Mouse (Mus musculus) liver, embryonic 15.5 days (tissue): ENCODE data around the gene Tmem38b. TPM values are rescaled to one million over a fixed set of nuclear protein-coding genes. Genes with fewer than 3 reads are reported as not detected.

ENCODE experiments used
- ATAC-seq: fragments of 200-750 bp; cut with Nextera tagmentation; 2 replicates; pipeline ENCODE4 v1.8.0; 2017; ENCODE audit warnings: moderate number of reproducible peaks, mild to moderate bottlenecking, moderate library complexity; ENCODE audit not compliant: insufficient read depth
- H3K27ac ChIP-seq: fragments of 300-500 bp; sonication (generic); replicated peaks from 2 replicates; pipeline ENCODE4 v1.5.1; 2015; ENCODE audit warnings: mild to moderate bottlenecking, inconsistent platforms
- H3K27me3 ChIP-seq: fragments of 300-500 bp; sonication (generic); 2 replicates; pipeline ENCODE4 v1.6.1; 2015; ENCODE audit warnings: mild to moderate bottlenecking, inconsistent platforms
- H3K36me3 ChIP-seq: fragments of 300-500 bp; sonication (generic); replicated peaks from 2 replicates; pipeline ENCODE4 v1.6.1; 2015; ENCODE audit warnings: moderate library complexity, mild to moderate bottlenecking, inconsistent platforms
- H3K4me1 ChIP-seq: fragments of 300-500 bp; sonication (generic); replicated peaks from 2 replicates; pipeline ENCODE4 v1.6.1; 2015; ENCODE audit warnings: inconsistent platforms
- H3K4me2 ChIP-seq: fragments of 300-500 bp; sonication (generic); 2 replicates; pipeline ENCODE4 v1.6.1; 2015; ENCODE audit warnings: moderate library complexity, mild to moderate bottlenecking, inconsistent platforms
- H3K4me3 ChIP-seq: fragments of 300-500 bp; sonication (generic); replicated peaks from 2 replicates; pipeline ENCODE4 v1.5.1; 2015; ENCODE audit warnings: mild to moderate bottlenecking, inconsistent platforms
- H3K9ac ChIP-seq: fragments of 300-500 bp; sonication (generic); 2 replicates; pipeline ENCODE4 v1.6.1; 2015; ENCODE audit warnings: moderate library complexity, mild to moderate bottlenecking, inconsistent platforms
- H3K9me3 ChIP-seq: fragments of 300-500 bp; sonication (generic); replicated peaks from 2 replicates; pipeline ENCODE4 v1.6.1; 2016; ENCODE audit warnings: inconsistent platforms
- WGBS: fragments of 180-500 bp; shearing (Covaris S2); methylation state at CpG from one replicate; pipeline ENCODE4 v1.1.7; 2015; ENCODE audit warnings: mixed read lengths; ENCODE audit not compliant: insufficient replicate concordance; 5-methylcytosine and 5-hydroxymethylcytosine counted together
- polyA plus RNA-seq: library from polyadenylated mRNA; unstranded; fragments of >200 nt; fragmentation: Nextera tagmentation; extraction: Ambion mirVana; gene quantifications from 2 replicates; pipeline ENCODE4 v1.2.1, GENCODE M21; 2015

Gene Tmem38b
- 5.2 and 5.5 TPM in 2 replicates for polyA plus RNA-seq

DNA sequence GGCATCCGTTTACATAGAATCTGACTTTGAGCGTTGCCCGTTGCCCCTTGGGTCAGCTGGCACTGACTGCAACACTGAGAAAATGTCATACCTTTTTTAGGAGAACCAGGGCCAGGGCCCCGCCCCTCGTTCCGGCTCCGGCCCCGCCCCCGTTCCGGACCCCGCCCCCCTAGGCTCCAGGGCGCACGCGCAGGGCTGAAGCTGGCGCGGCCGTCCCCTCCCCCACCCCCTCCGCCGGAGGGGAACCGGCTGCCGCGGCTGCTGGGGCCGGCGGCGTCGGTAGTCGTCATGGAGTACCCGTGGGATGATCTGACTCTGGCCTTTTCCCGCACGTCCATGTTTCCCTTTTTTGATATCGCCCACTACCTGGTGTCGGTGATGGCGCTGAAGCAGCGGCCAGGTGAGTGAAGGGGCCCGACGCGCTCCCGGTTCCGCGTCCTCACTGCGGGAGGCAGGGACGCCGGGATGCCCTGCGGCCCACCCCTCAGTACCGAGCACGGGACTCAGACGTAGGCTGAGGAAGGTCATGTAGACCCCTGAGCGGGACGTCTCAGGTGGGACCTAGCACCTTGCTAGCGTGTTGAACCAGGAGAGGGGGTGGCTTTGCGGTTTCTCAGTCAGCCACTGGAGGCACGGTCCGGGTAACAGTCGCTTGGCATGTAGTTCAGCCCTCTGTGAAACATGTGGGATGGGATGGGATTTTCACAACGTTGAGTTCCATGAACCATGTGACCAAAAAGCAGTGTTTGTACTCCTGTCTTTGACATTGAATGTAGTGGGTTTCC lies at the start of gene Tmem38b:
Tmem38b (plus strand) TSS at position 225 of the 785 bp plus-strand sequence.
- Histone ChIP-seq H3K4me2 (peak within 1 kb of the TSS; percentile 90), H3K4me3 (peak within 1 kb of the TSS; percentile 72), H3K27me3 (no peaks in the 10 kb centered on the region), H3K9me3 (no peaks in the 10 kb centered on the region), H3K27ac (peak within 1 kb of the TSS; percentile 56), H3K36me3 (no peaks in the 10 kb centered on the region), H3K9ac (peak within 1 kb of the TSS; percentile 70), H3K4me1 (peaks cover 16% of the 10 kb centered on the region; the same call in 1 of the 2 replicates)
- ATAC-seq, result peak; percentile 81
- WGBS, result under 1% methylated on average over 55 of the region's 55 CpGs

DNA sequence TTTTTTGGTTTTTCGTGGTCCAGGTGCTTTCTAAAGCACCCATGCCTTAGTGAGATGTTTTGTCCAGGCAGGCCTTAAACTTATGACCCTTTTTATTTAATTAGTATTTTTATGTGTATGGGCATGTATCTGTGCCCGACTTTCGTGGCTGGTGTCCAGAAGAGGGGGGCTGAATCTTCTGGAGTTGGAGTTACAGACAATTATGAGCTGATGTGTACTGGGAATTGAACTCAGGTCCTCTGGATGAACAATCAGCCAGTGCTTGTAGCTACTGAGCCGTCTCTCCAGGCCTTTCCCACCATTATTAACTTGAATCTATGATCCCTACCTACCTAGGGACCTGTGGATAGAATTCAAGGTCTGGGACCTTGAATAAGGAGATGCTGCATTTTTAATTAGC lies 44.4 kb upstream of the Tmem38b start:
- Histone ChIP-seq H3K27me3 (peaks cover 36% of the 10 kb centered on the region), H3K27ac (no peak overlapping the region), H3K9ac (no peak overlapping the region), H3K36me3 (no peaks in the 10 kb centered on the region), H3K4me2 (no peak overlapping the region), H3K4me3 (no peak overlapping the region), H3K9me3 (no peaks in the 10 kb centered on the region), H3K4me1 (no peaks in the 10 kb centered on the region; the same call in 1 of the 2 replicates)
- 49% methylated on average over 4 of the region's 4 CpGs for whole genome bisulfite sequencing
- ATAC-seq, result no peak

DNA sequence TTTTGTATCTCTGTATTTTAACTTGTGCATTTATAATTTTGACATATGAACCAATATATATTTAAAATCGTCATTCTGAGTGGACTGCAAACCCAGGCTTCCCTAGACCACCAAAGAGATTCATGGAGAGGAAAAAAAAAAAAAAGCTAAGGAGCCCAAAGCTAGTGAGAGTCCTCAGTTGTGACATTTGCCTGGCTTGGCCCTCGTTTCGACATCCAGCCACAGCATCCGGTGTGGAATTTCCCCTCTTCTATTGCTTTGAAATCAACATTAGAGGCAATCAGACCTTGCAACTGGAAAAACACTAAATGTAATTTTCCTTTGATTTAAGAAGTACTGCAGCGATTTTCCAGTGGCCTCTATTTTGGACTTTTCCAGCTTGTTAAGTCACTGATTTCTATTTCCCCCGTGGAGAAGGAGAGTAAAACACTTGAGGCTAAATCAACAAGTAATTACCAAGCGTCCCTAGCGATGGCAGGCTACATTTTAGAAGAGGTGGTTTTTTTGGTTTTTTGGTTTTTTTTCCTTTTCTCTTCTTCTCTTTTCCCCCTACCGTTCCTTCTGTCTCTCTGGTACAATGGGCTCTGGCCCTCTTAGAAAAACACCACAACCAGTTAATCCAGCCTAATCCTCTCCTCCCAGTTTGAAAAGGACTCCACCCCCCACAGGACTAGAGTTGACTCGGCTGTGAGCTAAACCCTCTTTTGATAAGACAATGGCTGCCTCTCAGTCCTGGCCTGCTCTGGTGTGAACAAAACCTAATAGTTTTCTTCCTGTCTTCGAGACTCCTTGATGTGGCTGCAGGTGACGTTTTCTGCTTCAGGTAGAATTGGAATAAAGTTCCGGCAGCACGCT lies 43.4 kb upstream of the Tmem38b start:
- H3K4me3 ChIP-seq, result no peak overlapping the region
- H3K9ac ChIP-seq, result no peak overlapping the region
- no peaks in the 10 kb centered on the region for H3K9me3 ChIP-seq
- 26% methylated on average over 14 of the region's 14 CpGs for WGBS
- no peaks in the 10 kb centered on the region; the same call in 1 of the 2 replicates for H3K4me1 ChIP-seq
- H3K36me3 ChIP-seq, result no peaks in the 10 kb centered on the region
- no peak overlapping the region for H3K27ac ChIP-seq
- H3K4me2 ChIP-seq, result no peak overlapping the region
- ATAC-seq, result no peak
- H3K27me3 ChIP-seq, result peaks cover 26% of the 10 kb centered on the region

DNA sequence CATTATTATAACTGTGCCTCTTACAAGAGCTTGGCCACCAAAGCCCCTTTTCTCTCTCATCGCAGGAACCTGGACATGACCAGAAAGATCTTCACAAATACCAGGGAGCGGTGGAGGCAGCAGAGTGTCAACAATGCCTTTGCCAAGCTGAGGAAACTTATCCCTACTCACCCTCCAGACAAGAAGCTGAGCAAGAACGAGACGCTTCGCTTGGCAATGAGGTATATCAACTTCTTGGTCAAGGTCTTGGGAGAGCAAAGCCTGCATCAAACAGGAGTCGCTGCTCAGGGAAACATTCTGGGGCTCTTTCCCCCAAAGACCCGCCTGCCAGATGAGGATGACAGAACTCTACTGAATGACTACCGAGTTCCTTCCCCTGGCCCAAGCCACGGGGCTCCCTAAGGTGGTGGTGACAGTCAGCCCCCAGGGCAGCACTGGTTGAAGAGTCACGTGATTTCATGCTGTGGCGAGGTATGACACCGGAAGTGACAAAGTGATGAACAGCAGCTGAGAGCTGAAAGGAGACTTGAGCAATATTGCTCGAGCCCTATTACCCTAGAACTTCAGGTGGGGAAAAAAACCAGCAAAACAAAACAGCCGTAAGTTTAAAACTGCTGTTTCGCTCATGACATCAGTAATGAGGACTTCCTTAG lies 40.0 kb upstream of the Tmem38b start:
- H3K27me3 ChIP-seq, result no peaks in the 10 kb centered on the region
- no peak overlapping the region for H3K9ac ChIP-seq
- H3K4me1 ChIP-seq, result no peaks in the 10 kb centered on the region; the same call in 1 of the 2 replicates
- 53% methylated on average over 15 of the region's 15 CpGs for WGBS
- no peak overlapping the region for H3K27ac ChIP-seq
- no peak overlapping the region for H3K4me3 ChIP-seq
- H3K36me3 ChIP-seq, result no peaks in the 10 kb centered on the region
- no peak overlapping the region for H3K4me2 ChIP-seq
- ATAC-seq, result no peak
- no peaks in the 10 kb centered on the region for H3K9me3 ChIP-seq

DNA sequence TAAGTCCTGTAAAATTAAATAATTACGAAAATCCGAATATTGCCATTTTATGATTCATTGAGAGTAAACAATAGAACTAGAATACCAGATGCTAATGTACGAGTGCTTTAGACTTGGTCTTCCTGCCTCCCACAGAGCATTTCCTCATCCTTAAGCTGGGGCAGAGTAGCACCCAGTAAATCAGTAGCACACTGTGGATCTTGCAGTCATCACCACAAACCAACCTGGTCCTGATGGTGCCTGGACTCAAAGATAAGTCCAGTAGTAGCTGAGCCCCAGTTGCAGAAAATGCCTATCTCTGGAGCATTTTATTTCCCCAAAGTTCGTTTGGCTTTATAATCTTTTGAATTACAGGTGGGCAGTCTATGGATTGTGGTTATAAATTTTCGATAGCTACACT lies 39.0 kb upstream of the Tmem38b start:
- no peak overlapping the region for H3K4me2 ChIP-seq
- no peaks in the 10 kb centered on the region for H3K27me3 ChIP-seq
- no peaks in the 10 kb centered on the region for H3K9me3 ChIP-seq
- 39% methylated on average over 5 of the region's 5 CpGs for WGBS
- H3K9ac ChIP-seq, result no peak overlapping the region
- no peak overlapping the region for H3K27ac ChIP-seq
- no peak overlapping the region for H3K4me3 ChIP-seq
- no peak for ATAC-seq
- no peaks in the 10 kb centered on the region; the same call in 1 of the 2 replicates for H3K4me1 ChIP-seq
- H3K36me3 ChIP-seq, result no peaks in the 10 kb centered on the region

DNA sequence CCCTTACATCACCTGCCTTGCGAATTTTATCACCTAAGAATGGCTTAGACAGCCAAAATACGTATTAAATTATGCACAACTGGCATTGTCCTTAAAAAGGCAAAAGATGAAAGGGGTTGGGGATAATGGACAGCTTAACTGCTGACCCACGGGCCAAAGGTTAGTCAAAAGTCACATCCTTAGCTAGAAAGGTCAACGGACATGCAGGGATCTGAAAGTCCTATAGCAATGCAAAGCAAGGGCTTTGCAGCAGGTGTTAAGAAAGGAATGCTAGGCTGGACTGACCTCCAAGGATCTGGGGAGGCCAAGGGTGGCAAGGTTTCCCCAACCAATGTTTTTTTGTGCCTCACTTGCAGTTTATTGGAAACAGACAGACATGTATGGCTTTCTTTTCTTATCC lies 36.5 kb upstream of the Tmem38b start:
- H3K4me2 ChIP-seq, result no peak overlapping the region
- no peaks in the 10 kb centered on the region for H3K36me3 ChIP-seq
- H3K27ac ChIP-seq, result no peak overlapping the region
- no peak overlapping the region for H3K9ac ChIP-seq
- 32% methylated on average over 4 of the region's 4 CpGs for WGBS
- H3K4me1 ChIP-seq, result no peaks in the 10 kb centered on the region
- no peaks in the 10 kb centered on the region for H3K27me3 ChIP-seq
- H3K9me3 ChIP-seq, result no peaks in the 10 kb centered on the region
- ATAC-seq, result no peak
- no peak overlapping the region for H3K4me3 ChIP-seq

DNA sequence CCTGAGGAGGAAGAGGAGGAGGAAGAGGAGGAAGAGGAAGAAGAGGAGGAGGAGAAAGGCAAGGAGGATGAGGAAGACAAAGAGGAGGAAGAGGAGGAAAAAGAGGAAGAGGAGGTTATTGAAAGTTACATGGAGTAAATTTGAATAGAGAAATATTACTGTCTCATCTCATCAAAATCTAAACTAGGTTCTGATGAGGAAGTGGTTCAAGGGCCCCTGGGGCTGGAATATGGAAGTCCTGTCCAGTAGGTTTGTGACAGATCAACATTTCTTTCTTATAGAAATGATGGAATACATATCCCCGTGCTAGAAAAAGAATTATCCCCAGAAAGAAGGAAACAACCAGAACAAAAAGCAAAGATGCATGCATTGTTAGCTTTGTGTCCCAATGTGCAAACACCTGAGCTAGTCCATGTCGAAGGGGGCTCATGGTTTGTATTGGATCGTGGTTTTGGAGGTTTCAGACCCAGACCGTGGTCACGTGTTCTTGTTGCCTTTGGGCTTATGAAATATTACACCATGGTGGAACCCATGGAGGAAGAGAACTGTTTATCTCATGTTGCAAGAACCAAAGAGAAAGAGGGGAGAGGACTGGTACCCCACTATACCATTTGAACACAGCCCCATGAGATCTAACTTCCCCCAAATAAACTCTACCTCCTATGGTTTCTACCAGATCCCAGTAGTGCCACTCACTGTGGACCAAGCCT lies 31.4 kb upstream of the Tmem38b start:
- WGBS, result 41% methylated on average over 5 of the region's 5 CpGs
- Histone ChIP-seq H3K27ac (no peak overlapping the region), H3K9ac (no peak overlapping the region), H3K9me3 (no peaks in the 10 kb centered on the region), H3K4me3 (no peak overlapping the region), H3K36me3 (no peaks in the 10 kb centered on the region), H3K27me3 (no peaks in the 10 kb centered on the region), H3K4me2 (no peak overlapping the region), H3K4me1 (0 out of 2 replicates have a peak, but pooled peaks cover 6% of the 10 kb centered on the region)
- no peak for ATAC-seq

DNA sequence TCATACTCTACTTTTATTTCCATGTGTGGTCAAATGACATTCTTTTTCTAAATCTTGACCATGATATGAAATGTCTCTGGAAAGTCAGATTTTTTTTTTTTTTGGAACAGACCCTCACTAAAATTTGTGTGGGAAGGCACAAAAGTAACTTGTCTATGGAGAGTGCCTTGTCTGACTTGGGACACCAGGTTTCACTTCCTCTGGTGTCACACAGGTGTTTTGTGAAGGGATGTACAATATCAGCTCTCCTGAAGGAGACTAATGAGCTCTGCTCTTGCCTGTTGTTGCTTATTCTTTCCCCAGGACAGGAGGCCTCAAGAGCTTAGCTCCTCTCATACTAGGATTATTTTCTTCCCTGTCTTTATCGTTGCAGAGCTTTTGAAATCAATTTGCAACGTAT lies 30.8 kb upstream of the Tmem38b start:
- H3K4me3 ChIP-seq, result no peak overlapping the region
- no peak overlapping the region for H3K9ac ChIP-seq
- H3K4me2 ChIP-seq, result no peak overlapping the region
- no peak for ATAC-seq
- 0 out of 2 replicates have a peak, but pooled peaks cover 7% of the 10 kb centered on the region for H3K4me1 ChIP-seq
- no peaks in the 10 kb centered on the region for H3K9me3 ChIP-seq
- no peak overlapping the region for H3K27ac ChIP-seq
- no peaks in the 10 kb centered on the region for H3K36me3 ChIP-seq
- H3K27me3 ChIP-seq, result no peaks in the 10 kb centered on the region
- WGBS, result 54% methylated on average over 2 of the region's 2 CpGs

DNA sequence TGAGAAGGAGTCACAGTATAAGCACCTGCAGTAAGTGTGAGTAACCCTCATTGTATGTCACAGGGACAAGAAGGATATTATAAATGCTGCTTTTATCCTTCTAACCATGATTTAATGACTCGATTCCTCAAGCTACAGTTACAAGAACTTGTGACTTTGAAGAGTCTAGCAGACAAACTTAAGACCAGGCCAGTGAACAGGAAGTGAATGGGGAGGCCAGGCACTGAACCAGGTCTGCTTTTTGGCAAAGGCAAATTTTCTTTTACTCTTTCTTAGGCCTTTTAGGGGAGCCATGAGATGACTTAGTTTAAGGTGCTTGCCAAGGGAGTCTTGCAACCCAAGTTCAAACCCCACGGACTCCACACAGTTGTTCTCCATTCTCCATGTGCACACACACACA lies 30.1 kb upstream of the Tmem38b start:
- no peaks in the 10 kb centered on the region for H3K27me3 ChIP-seq
- no peak overlapping the region for H3K4me3 ChIP-seq
- WGBS, result 63% methylated on average over 2 of the region's 2 CpGs
- no peak overlapping the region for H3K27ac ChIP-seq
- no peak overlapping the region for H3K9ac ChIP-seq
- no peaks in the 10 kb centered on the region for H3K36me3 ChIP-seq
- ATAC-seq, result no peak
- H3K4me1 ChIP-seq, result 0 out of 2 replicates have a peak, but pooled peaks cover 7% of the 10 kb centered on the region
- H3K9me3 ChIP-seq, result no peaks in the 10 kb centered on the region
- H3K4me2 ChIP-seq, result no peak overlapping the region

DNA sequence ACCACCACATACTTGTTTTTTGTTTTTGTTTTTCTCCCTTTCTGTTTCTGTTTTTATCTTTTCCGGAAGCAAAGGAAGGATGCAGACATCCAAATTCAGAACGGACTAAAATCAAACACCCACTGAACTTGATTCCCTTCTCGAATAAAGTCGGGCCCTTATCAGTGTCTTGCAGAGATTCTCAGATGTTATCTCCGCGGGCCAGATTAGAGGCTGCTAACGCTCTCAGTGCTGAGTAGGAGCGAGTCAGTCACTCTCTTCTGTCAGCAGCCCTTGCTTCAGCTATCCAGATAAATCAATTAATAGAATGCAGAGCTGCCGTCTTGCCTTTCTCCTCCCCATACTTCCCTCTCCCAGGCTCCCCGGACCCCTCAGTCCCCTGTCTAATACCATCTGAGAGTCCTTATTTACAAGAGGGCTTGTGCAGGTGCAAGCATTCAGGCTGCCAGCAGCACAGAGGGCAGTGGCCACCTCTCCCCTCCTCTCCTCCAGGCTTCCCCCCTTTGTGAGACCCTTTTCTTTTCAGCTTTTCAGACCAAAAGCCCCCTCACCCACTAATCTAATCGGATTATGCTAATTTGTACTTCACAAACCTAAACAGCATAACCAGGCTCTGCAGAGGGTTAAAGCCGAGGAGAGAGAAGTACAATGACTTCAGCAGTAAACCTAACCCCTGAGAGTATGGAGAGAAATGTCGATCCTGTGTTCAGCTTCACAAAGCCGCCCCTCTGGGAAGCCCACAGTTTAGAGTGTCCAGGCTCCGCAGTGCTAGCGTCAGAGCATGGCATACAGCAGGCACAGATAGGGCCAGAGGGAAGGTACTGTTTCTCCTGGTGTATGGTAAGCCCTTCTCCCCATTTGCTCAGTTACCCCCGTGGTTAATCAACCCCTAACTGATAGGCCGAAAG lies 28.7 kb upstream of the Tmem38b start:
- ATAC-seq, result no peak
- H3K9ac ChIP-seq, result no peak overlapping the region
- no peak overlapping the region for H3K27ac ChIP-seq
- no peak overlapping the region for H3K4me2 ChIP-seq
- no peaks in the 10 kb centered on the region for H3K9me3 ChIP-seq
- no peaks in the 10 kb centered on the region for H3K36me3 ChIP-seq
- H3K4me3 ChIP-seq, result no peak overlapping the region
- WGBS, result 23% methylated on average over 18 of the region's 18 CpGs
- H3K27me3 ChIP-seq, result no peaks in the 10 kb centered on the region
- 0 out of 2 replicates have a peak, but pooled peaks cover 7% of the 10 kb centered on the region for H3K4me1 ChIP-seq
